Mouse (Mus musculus) gastrocnemius, adult 2 months (tissue): ENCODE results near the gene Igfbp2. TPM values are rescaled to one million over a fixed set of nuclear protein-coding genes. Genes with fewer than 3 reads are reported as not detected.

ENCODE experiments used
- DNase-seq: peaks from one replicate; pipeline ENCODE4 v3.0.0; 2022
- H3K27ac ChIP-seq: fragments of 200-600 bp; 2 replicates; pipeline ENCODE4 v1.8.1; 2022; ENCODE audit warnings: mild to moderate bottlenecking
- H3K4me3 ChIP-seq: fragments of 200-600 bp; 2 replicates; pipeline ENCODE4 v1.8.1; 2022; ENCODE audit warnings: mild to moderate bottlenecking, moderate library complexity
- CTCF ChIP-seq: fragments of 200-600 bp; IDR thresholded peaks from 2 replicates; pipeline ENCODE4 v1.8.1; 2022; ENCODE audit warnings: antibody characterized with exemption, mild to moderate bottlenecking, moderate library complexity
- intact Hi-C: fragments of 180-260 bp; cut with DNase I; formaldehyde crosslinking; loops from one replicate; pipeline ENCODE4 v1.15.1; 2025
- total RNA-seq, 2 experiments: library from RNA; stranded (reverse); gene quantifications; 2 replicates each; pipeline ENCODE4 v1.2.3; 2021

The Igfbp2 gene
- total RNA-seq, 2 experiments from 2014 or later, result not detected

DNA sequence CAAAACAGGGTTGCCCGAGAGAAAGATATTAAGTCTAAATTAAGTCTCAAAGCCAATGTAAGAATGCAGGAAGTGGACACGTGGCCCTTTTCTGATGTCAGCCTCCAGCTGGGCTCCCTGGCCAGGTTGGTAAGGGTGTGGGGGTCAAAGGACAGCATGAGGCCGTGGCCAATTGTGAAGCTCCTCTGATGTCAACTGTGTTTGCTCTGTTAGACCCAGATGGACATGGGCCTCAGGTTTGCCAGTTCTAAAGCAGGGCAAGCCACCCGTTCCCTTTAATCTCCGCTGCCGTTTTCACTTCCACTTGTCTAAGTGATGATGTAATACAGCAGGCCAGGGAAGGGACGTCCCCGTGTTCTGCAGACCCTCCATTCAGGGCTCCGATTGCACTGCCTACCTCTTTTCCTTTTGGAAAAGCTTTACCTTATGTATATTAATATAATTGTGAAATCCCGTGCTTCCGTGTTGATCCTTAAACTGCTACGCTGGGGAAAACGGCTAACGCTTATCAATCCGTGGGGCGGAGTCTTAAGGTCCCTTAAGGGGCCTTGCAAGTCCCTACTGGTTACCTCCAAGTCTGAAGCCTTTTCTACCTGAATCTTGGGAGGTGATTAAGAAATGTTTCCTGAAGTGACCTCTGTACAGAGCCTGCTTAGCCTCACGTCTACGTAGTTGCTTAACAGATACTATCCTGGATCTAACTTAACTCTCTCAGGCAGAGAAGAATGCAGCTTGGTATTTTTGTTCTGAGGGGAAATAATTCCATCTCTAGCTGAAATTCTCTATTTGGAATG lies 18.6 kb downstream of the Igfbp2 start:
- H3K4me3 ChIP-seq, result no peak overlapping the region
- TF ChIP-seq CTCF, result no peak
- no peak for DNase-seq
- intact Hi-C loops, result no loop called here
- no peak overlapping the region for H3K27ac ChIP-seq

DNA sequence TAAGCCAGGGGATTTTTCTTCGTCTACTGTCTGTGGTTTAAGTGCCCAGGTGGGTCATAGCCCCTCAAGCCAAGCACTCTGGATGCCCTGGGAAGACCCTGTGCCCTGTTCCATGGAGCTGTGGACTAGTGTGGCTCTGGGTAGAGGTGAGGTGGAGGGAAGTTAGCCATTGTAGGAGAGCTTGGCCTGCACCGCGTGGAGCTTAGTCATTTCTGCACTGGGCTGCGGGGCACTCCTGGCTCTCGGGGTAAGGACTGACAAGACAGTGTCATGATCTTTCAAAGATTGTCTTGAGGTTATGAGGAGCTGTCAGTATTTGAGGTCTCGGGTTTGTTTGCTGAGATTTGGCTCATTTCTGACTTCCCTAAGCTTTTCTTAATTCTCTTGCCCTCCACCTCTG lies 20.4 kb downstream of the Igfbp2 start:
- no peak overlapping the region for H3K27ac ChIP-seq
- intact Hi-C loops, result no loop called here
- no peak overlapping the region for H3K4me3 ChIP-seq
- no peak for DNase-seq
- no peak for TF ChIP-seq CTCF

DNA sequence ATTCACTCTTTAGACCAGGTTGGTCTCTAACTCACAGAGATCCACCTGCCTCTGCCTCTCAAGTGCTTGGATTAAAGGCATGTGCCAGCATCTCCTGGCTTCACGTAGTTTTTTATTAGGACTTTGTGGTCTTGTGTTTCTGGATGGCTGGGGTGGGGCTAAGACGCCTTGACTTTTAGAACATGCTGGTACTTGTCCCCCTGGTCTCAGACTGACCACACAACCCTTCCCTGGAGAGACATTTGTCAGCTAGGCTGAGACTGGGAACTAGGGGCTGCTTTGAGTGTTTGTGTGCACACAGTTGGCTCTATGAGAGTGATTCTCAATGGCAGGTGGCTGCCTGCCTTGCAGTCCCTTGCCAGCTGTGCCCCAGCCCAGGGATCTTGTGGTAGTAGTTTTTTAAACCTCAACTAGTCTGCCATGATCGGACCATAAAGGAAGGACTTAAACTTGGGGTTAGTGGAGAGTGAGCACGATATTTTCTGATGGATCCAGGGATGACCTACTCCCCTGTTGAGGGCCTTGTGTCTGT lies 23.6 kb downstream of the Igfbp2 start:
- no peak overlapping the region for H3K4me3 ChIP-seq
- no peak overlapping the region for H3K27ac ChIP-seq
- intact Hi-C loops, result no loop called here
- no peak for DNase-seq
- no peak for TF ChIP-seq CTCF

- no peak for TF ChIP-seq CTCF
- Histone ChIP-seq H3K4me3 (no peak overlapping the region), H3K27ac (no peak overlapping the region)
- intact Hi-C loops, result no loop called here
- no peak for DNase-seq
These were observed 24.7 kb downstream of the Igfbp2 start for GRCm38 (mm10) chr1:72849037-72849436.

- Histone ChIP-seq H3K27ac (no peak overlapping the region), H3K4me3 (no peak overlapping the region)
- intact Hi-C loops, result loop anchor here (1.0 to 10.0 kb wide), 2 partner anchors 136 to 539 kb away; no protein-coding TSS in a partner anchor
- no peak for TF ChIP-seq CTCF
- no peak for DNase-seq
These were observed 29.5 kb downstream of the Igfbp2 start for GRCm38 (mm10) chr1:72853759-72854158.

DNA sequence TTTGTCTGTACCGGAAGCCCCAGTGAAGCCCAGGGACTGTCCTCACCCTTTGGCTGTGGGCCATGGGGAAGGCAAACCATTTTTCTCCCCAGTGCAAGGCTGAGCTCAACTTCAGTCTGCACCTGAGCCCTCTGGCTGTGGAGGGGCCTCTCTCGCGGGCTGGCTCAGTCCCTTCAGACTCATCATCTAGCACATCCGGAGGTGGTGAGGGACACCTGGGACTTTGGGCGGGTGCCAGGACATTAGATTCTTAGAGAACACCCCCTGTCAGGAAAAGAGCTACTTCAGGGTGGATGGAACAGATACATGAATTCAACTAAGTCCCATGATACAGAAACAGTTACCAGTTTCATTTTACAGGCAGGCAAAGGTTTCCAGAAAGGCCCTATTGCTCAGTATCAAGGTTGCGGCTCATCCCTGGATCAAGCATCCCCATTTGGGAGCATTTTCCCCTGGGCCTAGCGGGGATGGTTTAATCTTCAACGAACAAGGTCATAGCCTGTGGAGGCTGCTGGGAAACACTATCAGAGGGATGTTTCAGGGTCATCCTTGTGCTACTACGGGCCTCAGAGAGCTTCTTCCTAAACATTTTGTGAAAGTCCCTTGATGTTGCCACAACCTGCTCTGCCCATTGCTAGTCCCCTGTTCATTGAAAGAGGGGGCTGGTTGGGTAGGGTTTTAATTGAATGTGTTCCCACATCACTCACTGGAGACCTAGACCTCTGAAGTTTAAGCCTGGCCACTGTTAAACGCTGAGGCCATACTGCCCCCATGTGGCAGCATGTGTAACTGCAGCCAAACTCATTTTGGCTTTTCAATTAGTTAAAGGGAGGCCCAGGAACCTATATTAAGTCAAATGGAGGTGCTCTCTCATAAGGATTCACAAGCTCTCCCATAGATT lies 30.3 kb downstream of the Igfbp2 start:
- Histone ChIP-seq H3K4me3 (no peak overlapping the region), H3K27ac (no peak overlapping the region)
- intact Hi-C loops, result loop anchor here (1.0 to 10.0 kb wide), 2 partner anchors 137 to 540 kb away; no protein-coding TSS in a partner anchor
- TF ChIP-seq CTCF, result peak; percentile 96
- DNase-seq, result no peak

GRCm38 (mm10) chr1:72855729-72856128 lies 31.4 kb downstream of the Igfbp2 start:
- TF ChIP-seq CTCF, result no peak
- Histone ChIP-seq H3K27ac (no peak overlapping the region), H3K4me3 (no peak overlapping the region)
- intact Hi-C loops, result loop anchor here (10.0 kb wide), 1 partner anchor 541 kb away; no protein-coding TSS in a partner anchor
- DNase-seq, result no peak

DNA sequence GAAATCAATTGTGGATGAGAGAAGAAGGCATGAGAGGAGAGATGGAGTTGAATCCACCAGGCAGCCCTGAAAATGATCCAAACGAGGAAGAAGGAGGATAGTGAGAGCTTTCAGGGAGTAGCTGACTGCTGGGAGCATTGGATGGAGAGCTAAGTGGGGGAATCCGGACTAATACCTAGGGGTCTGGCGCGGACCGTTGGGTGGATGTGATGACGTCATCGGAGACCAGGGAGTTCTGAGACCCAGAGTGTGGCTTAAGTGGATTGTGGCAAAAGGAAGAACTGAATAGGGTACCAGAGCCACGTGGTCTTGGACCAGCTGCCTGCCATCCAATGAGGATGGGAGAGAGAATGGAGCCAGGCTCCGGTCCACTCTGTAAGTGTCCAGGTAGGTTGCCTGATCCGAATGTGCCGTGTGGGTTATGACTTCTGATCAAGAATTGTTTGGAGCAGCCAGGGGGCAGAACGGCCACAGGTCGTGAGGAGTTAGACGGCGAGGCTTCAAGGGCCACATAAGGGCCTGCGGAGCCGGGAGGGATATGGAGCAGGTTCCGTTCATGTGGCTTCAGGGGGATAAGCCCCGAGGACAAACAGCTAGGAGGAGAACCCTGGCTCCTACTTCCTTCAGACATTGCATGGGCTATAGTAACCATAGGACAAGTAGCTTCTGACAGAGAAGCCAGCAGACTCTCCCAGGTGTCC lies 32.1 kb downstream of the Igfbp2 start:
- no peak for TF ChIP-seq CTCF
- no peak for DNase-seq
- intact Hi-C loops, result loop anchor here (10.0 kb wide), 1 partner anchor 542 kb away; no protein-coding TSS in a partner anchor

DNA sequence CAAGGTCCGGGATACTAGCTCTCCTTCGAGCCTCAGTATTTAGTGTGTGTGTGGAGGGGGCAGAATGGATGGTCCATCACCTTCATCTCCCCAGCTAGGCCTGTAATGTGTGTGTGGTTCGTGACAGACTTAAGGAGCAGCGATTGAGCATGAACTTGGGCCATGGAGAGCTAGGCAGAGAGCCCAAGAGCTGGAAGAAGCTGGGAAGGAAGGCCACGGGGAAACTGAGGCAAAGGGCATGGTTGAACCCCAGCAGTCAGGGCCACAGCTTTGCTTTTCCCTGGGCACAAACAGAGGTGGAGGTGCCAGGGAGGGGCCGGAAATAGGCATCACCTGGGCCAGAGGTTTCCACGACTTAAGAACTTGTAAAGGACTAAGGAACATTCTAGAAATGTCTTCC lies 32.8 kb downstream of the Igfbp2 start:
- intact Hi-C loops, result loop anchor here (10.0 kb wide), 1 partner anchor 542 kb away; no protein-coding TSS in a partner anchor
- Histone ChIP-seq H3K27ac (no peak overlapping the region), H3K4me3 (no peak overlapping the region)
- DNase-seq, result no peak
- no peak for TF ChIP-seq CTCF

More for the DNA sequence above, 32.1 kb downstream of the Igfbp2 start:
- Histone ChIP-seq H3K4me3 (no peak overlapping the region), H3K27ac (peak overlapping the region; percentile 12; the same call in 1 of the 2 replicates)

DNA sequence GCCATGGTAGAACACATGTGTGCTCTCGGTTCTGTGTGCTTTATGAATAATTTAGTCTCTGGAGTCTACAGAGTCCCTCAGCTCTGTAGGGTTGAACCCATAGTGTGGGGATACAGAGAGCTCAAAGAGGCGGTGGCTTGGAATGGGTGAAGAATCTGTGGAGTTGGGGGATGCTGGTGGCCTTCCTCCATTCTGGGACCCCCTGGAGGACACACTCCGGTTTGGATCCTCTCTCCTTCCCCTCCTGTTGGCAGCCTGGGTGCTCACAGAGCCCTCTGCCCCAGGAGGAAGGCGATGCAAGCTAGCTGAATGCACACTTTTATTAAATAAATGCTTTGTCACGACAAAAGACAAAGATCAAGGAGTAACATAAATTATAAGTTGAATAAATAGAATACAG lies 33.3 kb downstream of the Igfbp2 start:
- intact Hi-C loops, result loop anchor here (10.0 kb wide), 1 partner anchor 543 kb away; no protein-coding TSS in a partner anchor
- no peak for TF ChIP-seq CTCF
- no peak for DNase-seq
- H3K27ac ChIP-seq, result no peak overlapping the region
- H3K4me3 ChIP-seq, result no peak overlapping the region

- TF ChIP-seq CTCF, result no peak
- intact Hi-C loops, result loop anchor here (10.0 kb wide), 1 partner anchor 543 kb away; no protein-coding TSS in a partner anchor
- Histone ChIP-seq H3K27ac (no peak overlapping the region), H3K4me3 (no peak overlapping the region)
- DNase-seq, result no peak
These were observed 34.0 kb downstream of the Igfbp2 start for GRCm38 (mm10) chr1:72858286-72858685.

DNA sequence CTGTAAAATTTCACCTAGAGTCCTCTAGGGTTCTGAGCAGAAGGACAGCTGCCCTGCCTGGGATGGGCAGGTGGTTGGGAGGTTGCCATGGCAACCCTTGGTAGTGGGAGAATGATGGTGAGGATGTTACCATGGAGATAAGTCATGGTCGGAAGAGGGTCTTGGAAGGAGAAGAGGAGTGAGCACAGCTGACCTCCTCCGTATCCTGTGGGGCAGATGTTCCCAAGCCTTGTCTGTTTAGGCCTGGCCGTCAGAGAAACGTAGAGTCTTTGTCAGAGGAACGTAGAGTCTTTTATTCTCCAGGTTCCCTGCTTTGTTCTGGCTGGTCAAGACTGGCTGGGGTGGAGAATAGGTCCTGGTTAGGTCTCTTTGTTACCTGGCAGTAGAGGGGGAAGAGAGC lies 34.6 kb downstream of the Igfbp2 start:
- intact Hi-C loops, result loop anchor here (10.0 kb wide), 1 partner anchor 544 kb away; no protein-coding TSS in a partner anchor

More for the DNA sequence above, 34.6 kb downstream of the Igfbp2 start:
- no peak overlapping the region for H3K27ac ChIP-seq
- TF ChIP-seq CTCF, result no peak
- DNase-seq, result no peak
- no peak overlapping the region for H3K4me3 ChIP-seq
